ENCODE assay signal across 24 mouse cellular contexts in the genomic region with DNA sequence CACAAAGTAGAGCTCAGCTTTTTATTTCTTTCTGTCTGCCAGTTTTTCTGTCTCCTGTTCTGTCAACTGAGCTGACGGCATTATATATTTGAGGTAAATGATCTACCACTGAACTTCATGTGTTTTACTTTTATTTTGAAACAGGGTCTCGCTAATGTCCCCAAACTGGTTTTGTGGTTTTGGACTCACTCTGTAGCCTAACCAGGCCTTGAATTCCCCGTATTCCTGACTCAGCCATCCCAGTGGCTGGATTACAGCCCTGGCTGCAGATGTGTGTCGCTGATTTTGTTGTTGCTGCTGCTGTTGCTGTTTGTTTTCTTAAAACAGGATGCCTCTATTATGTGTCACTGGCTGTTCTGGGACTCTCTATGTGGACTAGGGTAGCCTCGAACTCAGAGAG.
"Had no signal": no experiment of that assay in that cellular context is flagged by ENCODE, and none has a peak within 500 bp of the region (broad histone marks: within the 10 kb centered on the region; RNA-seq: fewer than 3 reads in every experiment).

No protein-coding gene starts in this region.

- H3K27me3 ChIP-seq: embryonic facial prominence, embryonic 12.5 days; embryonic facial prominence, embryonic 13.5 days; embryonic facial prominence, embryonic 15.5 days had no signal

- H3K9me3 ChIP-seq: embryonic facial prominence, embryonic 10.5 days; embryonic facial prominence, embryonic 12.5 days; embryonic facial prominence, embryonic 13.5 days; embryonic facial prominence, embryonic 15.5 days; forebrain, embryonic 10.5 days; forebrain, embryonic 12.5 days; forebrain, embryonic 13.5 days; forebrain, embryonic 15.5 days had no signal

- H3K4me1 ChIP-seq: embryonic facial prominence, embryonic 10.5 days; embryonic facial prominence, embryonic 12.5 days; embryonic facial prominence, embryonic 13.5 days; embryonic facial prominence, embryonic 15.5 days; forebrain, embryonic 10.5 days; forebrain, embryonic 12.5 days; forebrain, embryonic 13.5 days; forebrain, embryonic 15.5 days had no signal

- H3K36me3 ChIP-seq: embryonic facial prominence, embryonic 10.5 days; embryonic facial prominence, embryonic 12.5 days; embryonic facial prominence, embryonic 13.5 days; embryonic facial prominence, embryonic 15.5 days; forebrain, embryonic 10.5 days; forebrain, embryonic 12.5 days; forebrain, embryonic 15.5 days had no signal

- H3K4me2 ChIP-seq: embryonic facial prominence, embryonic 12.5 days; embryonic facial prominence, embryonic 13.5 days; embryonic facial prominence, embryonic 15.5 days; forebrain, embryonic 12.5 days; forebrain, embryonic 13.5 days; forebrain, embryonic 15.5 days had no signal

- ATAC-seq: forebrain, postnatal 0 days had no signal

- H3K27ac ChIP-seq: embryonic facial prominence, embryonic 10.5 days; embryonic facial prominence, embryonic 12.5 days; embryonic facial prominence, embryonic 13.5 days; embryonic facial prominence, embryonic 15.5 days; forebrain, embryonic 10.5 days; forebrain, embryonic 12.5 days; forebrain, embryonic 13.5 days; forebrain, embryonic 15.5 days; gastrocnemius, adult 2 months; heart, adult 2 months had no signal

- DNase-seq: cerebellum, adult 8-10 months; cerebellum, adult 9-10 months; cerebellum, adult 9-11 months; cerebellum, postnatal 14 days; cerebellum, postnatal 25 days; cerebellum, postnatal 36 days; embryo, embryonic 11 days; forebrain, postnatal 0 days; gastrocnemius, adult 2 months; gastrocnemius, postnatal 10 days; gastrocnemius, postnatal 14 days; gastrocnemius, postnatal 25 days; gastrocnemius, postnatal 36 days; heart, adult 18-20 months; heart, adult 2 months had no signal

- H3K9ac ChIP-seq: embryonic facial prominence, embryonic 12.5 days; embryonic facial prominence, embryonic 13.5 days; embryonic facial prominence, embryonic 15.5 days; forebrain, embryonic 12.5 days; forebrain, embryonic 13.5 days; forebrain, embryonic 15.5 days; forebrain, postnatal 0 days had no signal

- H3K4me3 ChIP-seq: embryonic facial prominence, embryonic 10.5 days; embryonic facial prominence, embryonic 12.5 days; embryonic facial prominence, embryonic 13.5 days; embryonic facial prominence, embryonic 15.5 days; erythroblast, embryonic 14.5 days; forebrain, embryonic 10.5 days; forebrain, embryonic 12.5 days; forebrain, embryonic 13.5 days; forebrain, embryonic 15.5 days; gastrocnemius, adult 2 months; heart, adult 2 months had no signal
